Mouse (Mus musculus) layer of hippocampus, adult 18-20 months (tissue): ENCODE measurements around the gene Fez2. TPM values are rescaled to one million over a fixed set of nuclear protein-coding genes. Genes with fewer than 3 reads are reported as not detected.

Experiments used
- DNase-seq, 2 experiments: peaks; one replicate each; pipeline ENCODE4 v3.0.0; 2022; ENCODE audit warnings: low spot score in 2 of 2
- total RNA-seq, 2 experiments: library from RNA; stranded (reverse); gene quantifications; 2 replicates each; pipeline ENCODE4 v1.2.3; 2021

The Fez2 gene
- total RNA-seq, 2 experiments from 2014 or later: 33.6 to 35.3 TPM

DNA sequence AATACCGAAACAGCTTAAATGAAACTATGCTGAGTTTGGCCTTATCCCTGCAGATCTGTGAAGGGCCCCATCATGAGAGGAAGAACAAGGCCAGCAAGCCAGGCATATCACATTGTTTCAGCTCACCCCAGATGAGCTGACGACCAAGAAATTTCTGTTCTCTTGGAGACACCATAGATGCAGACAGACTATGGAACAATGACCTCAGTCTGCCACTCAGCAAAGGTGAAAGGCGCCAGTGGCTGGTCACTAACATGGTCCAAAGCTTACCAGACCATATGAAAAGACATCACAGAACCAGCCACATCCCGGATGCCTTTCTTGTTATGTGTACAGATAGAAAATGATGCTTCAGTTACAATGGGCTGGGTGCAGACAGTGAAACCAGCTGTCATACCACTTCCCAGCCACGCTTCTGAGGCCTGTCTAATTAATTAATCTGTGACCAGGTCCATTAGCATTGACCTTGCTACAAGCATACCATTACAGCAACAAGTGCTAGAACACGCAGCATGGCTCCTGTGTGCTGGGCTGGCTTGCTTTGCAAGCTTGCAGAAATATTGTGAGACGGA, 92.1 kb downstream of the Fez2 start:
- no peak for DNase-seq

DNA sequence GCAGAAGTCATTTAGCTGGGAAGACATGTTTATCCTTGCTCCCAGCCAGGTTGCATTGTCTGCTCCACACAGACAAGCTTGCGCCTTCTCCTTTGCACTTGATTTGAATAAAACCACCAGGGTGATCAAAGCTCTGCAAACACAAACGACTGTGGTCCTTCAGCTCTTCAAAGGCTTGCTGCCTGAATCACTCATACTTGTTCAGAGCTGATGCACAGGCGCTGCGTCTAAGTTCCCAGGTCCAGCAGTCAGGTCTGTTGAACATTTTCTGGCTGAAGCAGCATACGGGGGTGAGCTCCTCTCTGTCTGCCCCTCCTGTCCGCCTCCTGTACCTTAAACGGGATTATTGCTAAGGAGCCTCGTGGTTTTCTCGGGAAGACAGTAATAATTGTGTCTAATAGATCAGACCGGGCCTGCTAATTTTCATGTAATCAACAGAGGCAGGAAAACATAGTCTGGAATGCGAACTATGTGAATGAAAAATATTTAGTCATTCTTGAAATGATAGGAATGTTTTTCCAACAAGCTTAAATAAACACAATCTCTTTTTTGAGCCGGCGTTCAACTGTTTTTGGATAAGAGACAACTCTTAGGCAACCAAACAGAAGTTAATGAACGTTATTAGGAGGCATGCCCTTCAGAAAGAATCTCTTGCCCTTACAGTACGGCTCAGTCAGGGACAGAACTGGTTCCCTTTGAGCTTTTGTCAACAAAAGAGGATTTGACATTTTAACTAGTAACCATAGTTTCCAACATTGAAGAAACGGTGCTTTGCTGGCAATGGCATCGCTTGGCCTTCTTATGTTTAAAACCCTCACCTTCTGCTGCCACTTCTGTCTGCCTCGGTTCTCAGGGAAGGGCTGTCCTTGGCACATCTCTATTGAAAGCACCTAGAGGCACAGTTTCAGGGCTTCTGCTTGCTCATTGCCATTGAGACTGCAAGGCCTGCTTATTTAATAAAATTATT, 95.3 kb downstream of the Fez2 start:
- no peak for DNase-seq

DNA sequence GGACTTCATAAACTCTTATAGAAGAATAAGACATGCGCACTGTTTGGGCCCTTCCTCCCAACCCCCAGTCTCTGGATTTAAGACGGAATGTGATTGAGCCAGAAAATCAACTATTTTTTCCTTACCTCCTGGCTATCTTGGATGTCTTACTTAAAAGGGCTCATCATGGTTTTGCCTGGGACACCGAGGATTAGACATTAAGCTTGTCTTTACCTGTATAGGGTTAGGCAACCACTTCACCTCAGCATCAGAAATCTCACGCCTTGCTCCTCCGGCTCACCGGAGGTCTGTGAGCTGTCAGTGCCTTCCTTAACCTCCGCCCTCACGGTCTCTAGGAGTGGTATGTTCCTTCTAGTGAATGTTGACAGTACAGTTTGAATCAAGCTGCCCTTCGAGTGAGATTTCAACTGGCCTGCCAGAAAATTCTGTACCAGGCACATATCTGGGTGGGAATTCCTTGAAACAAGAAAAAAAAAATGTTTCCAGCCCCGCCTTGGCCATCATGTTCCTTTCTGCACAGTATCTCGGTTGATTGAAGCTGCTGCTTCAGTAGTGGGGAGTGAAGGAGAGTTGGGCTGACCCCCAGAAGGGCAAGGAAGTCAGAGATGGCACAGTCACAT, 96.6 kb downstream of the Fez2 start:
- DNase-seq: no peak

Other genes with a start within 250 kb of the Fez2 start
- 100 to 1,000 TPM; 151 TPM for gene Crim1, start 217.9 kb downstream of the Fez2 start, total RNA-seq
- 1 to 10 TPM; 4.9 to 5.0 TPM for gene Vit, start 89.9 kb upstream of the Fez2 start, total RNA-seq